Mouse (Mus musculus) heart, embryonic 12.5 days (tissue): ENCODE measurements at regions not wholly inside any gene's neighbourhood (a gene's known extent, or its start where the extent isn't known, plus 50 kb on each side); places are given as distances from the start of the nearest gene placed in this dataset.
A peak's percentile ranks its signal among the peaks of the same experiment; 100 is the strongest.
"Not testable (repeated sequence)": the region's sequence is repeated elsewhere in the genome, so short reads cannot be mapped to it uniquely, and the experiment has no call there.

ENCODE experiments used
- ATAC-seq: fragments of 200-750 bp; cut with Nextera tagmentation; 2 replicates; pipeline ENCODE4 v1.8.0; 2017; ENCODE audit warnings: moderate TSS enrichment, moderate library complexity; ENCODE audit not compliant: insufficient number of reproducible peaks, low FRiP score
- H3K27ac ChIP-seq: fragments of 300-500 bp; sonication (generic); 2 replicates; pipeline ENCODE4 v1.5.1; 2016; ENCODE audit warnings: mild to moderate bottlenecking, moderate library complexity; ENCODE audit not compliant: poor library complexity, severe bottlenecking
- H3K27me3 ChIP-seq: fragments of 300-500 bp; sonication (generic); replicated peaks from 2 replicates; pipeline ENCODE4 v1.6.1; 2016; ENCODE audit warnings: mild to moderate bottlenecking, moderate library complexity
- H3K36me3 ChIP-seq: fragments of 300-500 bp; sonication (generic); 2 replicates; pipeline ENCODE4 v1.6.1; 2016; ENCODE audit warnings: mild to moderate bottlenecking, moderate library complexity
- H3K4me1 ChIP-seq: fragments of 300-500 bp; sonication (generic); replicated peaks from 2 replicates; pipeline ENCODE4 v1.6.1; 2016; ENCODE audit warnings: mild to moderate bottlenecking
- H3K4me2 ChIP-seq: fragments of 300-500 bp; sonication (generic); 2 replicates; pipeline ENCODE4 v1.6.1; 2016; ENCODE audit warnings: mild to moderate bottlenecking, moderate library complexity
- H3K4me3 ChIP-seq: fragments of 300-500 bp; sonication (generic); 2 replicates; pipeline ENCODE4 v1.5.1; 2016; ENCODE audit warnings: mild to moderate bottlenecking
- H3K9ac ChIP-seq: fragments of 300-500 bp; sonication (generic); 2 replicates; pipeline ENCODE4 v1.6.1; 2016; ENCODE audit warnings: mild to moderate bottlenecking, moderate library complexity
- H3K9me3 ChIP-seq: fragments of 300-500 bp; sonication (generic); replicated peaks from 2 replicates; pipeline ENCODE4 v1.6.1; 2016; ENCODE audit warnings: mild to moderate bottlenecking, moderate library complexity
- WGBS: fragments of 180-500 bp; shearing (Covaris S2); methylation state at CpG from one replicate; pipeline ENCODE4 v1.1.7; 2016; 5-methylcytosine and 5-hydroxymethylcytosine counted together

GRCm38 (mm10) chr8:35156272-35156671 is 609.3 kb upstream of the Gm19410 start:
- Histone ChIP-seq H3K27ac (no peak overlapping the region), H3K9ac (no peak overlapping the region), H3K36me3 (no peaks in the 10 kb centered on the region), H3K27me3 (no peaks in the 10 kb centered on the region), H3K4me2 (no peak overlapping the region), H3K9me3 (no peaks in the 10 kb centered on the region), H3K4me3 (no peak overlapping the region), H3K4me1 (no peaks in the 10 kb centered on the region; the same call in 1 of the 2 replicates)
- 52% methylated on average over 5 of the region's 5 CpGs for WGBS
- ATAC-seq = no peak

GRCm38 (mm10) chr8:35157711-35158110 is 607.9 kb upstream of the Gm19410 start:
- H3K9me3 ChIP-seq = no peaks in the 10 kb centered on the region
- ATAC-seq = no peak
- H3K36me3 ChIP-seq = no peaks in the 10 kb centered on the region
- H3K4me2 ChIP-seq = no peak overlapping the region
- H3K4me1 ChIP-seq = no peaks in the 10 kb centered on the region; the same call in 1 of the 2 replicates
- H3K4me3 ChIP-seq = no peak overlapping the region
- 84% methylated on average over 6 of the region's 6 CpGs for WGBS
- H3K27me3 ChIP-seq = 0 out of 2 replicates have a peak, but pooled peaks cover 4% of the 10 kb centered on the region
- no peak overlapping the region for H3K9ac ChIP-seq
- no peak overlapping the region for H3K27ac ChIP-seq

GRCm38 (mm10) chr8:35159329-35159728 is 606.3 kb upstream of the Gm19410 start:
- no peaks in the 10 kb centered on the region for H3K36me3 ChIP-seq
- H3K9ac ChIP-seq = no peak overlapping the region
- no peak overlapping the region for H3K4me3 ChIP-seq
- H3K27me3 ChIP-seq = 0 out of 2 replicates have a peak, but pooled peaks cover 4% of the 10 kb centered on the region
- no peaks in the 10 kb centered on the region for H3K9me3 ChIP-seq
- no peak overlapping the region for H3K27ac ChIP-seq
- 21% methylated on average over 12 of the region's 12 CpGs for WGBS
- ATAC-seq = no peak
- H3K4me2 ChIP-seq = peak overlapping the region; percentile 41; the same call in 1 of the 2 replicates
- H3K4me1 ChIP-seq = no peaks in the 10 kb centered on the region

GRCm38 (mm10) chr8:35160230-35160629 is 605.4 kb upstream of the Gm19410 start:
- H3K4me1 ChIP-seq = no peaks in the 10 kb centered on the region
- no peak overlapping the region for H3K27ac ChIP-seq
- no peak for ATAC-seq
- H3K27me3 ChIP-seq = 0 out of 2 replicates have a peak, but pooled peaks cover 4% of the 10 kb centered on the region
- no peaks in the 10 kb centered on the region for H3K36me3 ChIP-seq
- no peak overlapping the region for H3K4me2 ChIP-seq
- 85% methylated on average over 12 of the region's 12 CpGs for WGBS
- H3K9ac ChIP-seq = no peak overlapping the region
- no peak overlapping the region for H3K4me3 ChIP-seq
- H3K9me3 ChIP-seq = no peaks in the 10 kb centered on the region

- not testable (repeated sequence) for H3K9ac ChIP-seq, H3K4me3 ChIP-seq, H3K9me3 ChIP-seq, ATAC-seq, H3K4me1 ChIP-seq, H3K27ac ChIP-seq, H3K36me3 ChIP-seq, H3K27me3 ChIP-seq, H3K4me2 ChIP-seq
- WGBS = 78% methylated on average over 4 of the region's 4 CpGs
Measured at GRCm38 (mm10) chr8:35162166-35162565, 603.4 kb upstream of the Gm19410 start.

GRCm38 (mm10) chr8:35166611-35167010 is 599.0 kb upstream of the Gm19410 start:
- no peak overlapping the region for H3K4me2 ChIP-seq
- H3K9me3 ChIP-seq = no peaks in the 10 kb centered on the region
- no peak for ATAC-seq
- no peak overlapping the region for H3K27ac ChIP-seq
- 84% methylated on average over 6 of the region's 6 CpGs for whole genome bisulfite sequencing
- H3K9ac ChIP-seq = no peak overlapping the region
- H3K4me1 ChIP-seq = no peaks in the 10 kb centered on the region
- no peaks in the 10 kb centered on the region for H3K36me3 ChIP-seq
- no peak overlapping the region for H3K4me3 ChIP-seq
- 0 out of 2 replicates have a peak, but pooled peaks cover under 1% of the 10 kb centered on the region for H3K27me3 ChIP-seq

GRCm38 (mm10) chr8:35171536-35172310 is 593.9 kb upstream of the Gm19410 start:
- Histone ChIP-seq H3K4me3 (no peak overlapping the region), H3K9me3 (no peaks in the 10 kb centered on the region), H3K9ac (no peak overlapping the region), H3K27me3 (no peaks in the 10 kb centered on the region), H3K4me1 (no peaks in the 10 kb centered on the region), H3K27ac (no peak overlapping the region), H3K36me3 (no peaks in the 10 kb centered on the region), H3K4me2 (no peak overlapping the region)
- ATAC-seq = no peak
- WGBS = 82% methylated on average over 13 of the region's 13 CpGs

GRCm38 (mm10) chr8:35177314-35177713 is 588.3 kb upstream of the Gm19410 start:
- 64% methylated on average over 5 of the region's 5 CpGs for WGBS

GRCm38 (mm10) chr8:35180075-35180474 is 585.5 kb upstream of the Gm19410 start:
- Histone ChIP-seq H3K27ac (no peak overlapping the region), H3K9ac (no peak overlapping the region), H3K9me3 (0 out of 2 replicates have a peak, but pooled peaks cover 3% of the 10 kb centered on the region), H3K27me3 (no peaks in the 10 kb centered on the region), H3K4me3 (no peak overlapping the region), H3K36me3 (no peaks in the 10 kb centered on the region), H3K4me1 (no peaks in the 10 kb centered on the region), H3K4me2 (no peak overlapping the region)
- 64% methylated on average over 3 of the region's 3 CpGs for WGBS
- ATAC-seq = no peak

More at GRCm38 (mm10) chr8:35177314-35177713, 588.3 kb upstream of the Gm19410 start:
- Histone ChIP-seq H3K4me3 (no peak overlapping the region), H3K9me3 (0 out of 2 replicates have a peak, but pooled peaks cover 3% of the 10 kb centered on the region), H3K4me1 (no peaks in the 10 kb centered on the region), H3K27me3 (no peaks in the 10 kb centered on the region), H3K27ac (no peak overlapping the region), H3K9ac (no peak overlapping the region), H3K4me2 (no peak overlapping the region), H3K36me3 (no peaks in the 10 kb centered on the region)
- ATAC-seq = no peak

GRCm38 (mm10) chr8:35182141-35182540 is 583.4 kb upstream of the Gm19410 start:
- Histone ChIP-seq H3K9ac (no peak overlapping the region), H3K4me2 (no peak overlapping the region), H3K36me3 (no peaks in the 10 kb centered on the region), H3K4me3 (no peak overlapping the region), H3K9me3 (0 out of 2 replicates have a peak, but pooled peaks cover 3% of the 10 kb centered on the region), H3K27me3 (no peaks in the 10 kb centered on the region), H3K27ac (no peak overlapping the region), H3K4me1 (no peaks in the 10 kb centered on the region)
- 79% methylated on average over 4 of the region's 4 CpGs for WGBS
- ATAC-seq = no peak

GRCm38 (mm10) chr8:35183423-35183822 is 582.2 kb upstream of the Gm19410 start:
- ATAC-seq = no peak
- 73% methylated on average over 14 of the region's 14 CpGs for WGBS
- no peaks in the 10 kb centered on the region for H3K36me3 ChIP-seq
- no peaks in the 10 kb centered on the region for H3K4me1 ChIP-seq
- no peak overlapping the region for H3K9ac ChIP-seq
- peak overlapping the region; percentile 26 for H3K4me2 ChIP-seq
- H3K27ac ChIP-seq = no peak overlapping the region
- H3K9me3 ChIP-seq = 0 out of 2 replicates have a peak, but pooled peaks cover 3% of the 10 kb centered on the region
- no peaks in the 10 kb centered on the region for H3K27me3 ChIP-seq
- no peak overlapping the region for H3K4me3 ChIP-seq
